Mouse (Mus musculus): ENCODE measurements at regions not wholly inside any gene's neighbourhood (a gene's known extent, or its start where the extent isn't known, plus 50 kb on each side); places are given as distances from the start of the nearest gene placed in this dataset.

GRCm38 (mm10) chr13:84565644-84566532 lies 343.8 kb downstream of the Tmem161b start:
- 84% methylated on average over 11 of the region's 11 CpGs for WGBS
- H3K9me3 ChIP-seq = no peaks in the 10 kb centered on the region
- no peaks in the 10 kb centered on the region for H3K27me3 ChIP-seq (ENCODE audit: poor library complexity, severe bottlenecking)
- DNase-seq (ENCODE audit: extremely low spot score, low spot score) = no peak
- no peaks in the 10 kb centered on the region for H3K36me3 ChIP-seq (replicated peaks)
- H3K4me1 ChIP-seq = peaks cover 40% of the 10 kb centered on the region
- H3K27ac ChIP-seq = peak overlapping the region; percentile 72
- no peak overlapping the region for H3K4me3 ChIP-seq

DNA sequence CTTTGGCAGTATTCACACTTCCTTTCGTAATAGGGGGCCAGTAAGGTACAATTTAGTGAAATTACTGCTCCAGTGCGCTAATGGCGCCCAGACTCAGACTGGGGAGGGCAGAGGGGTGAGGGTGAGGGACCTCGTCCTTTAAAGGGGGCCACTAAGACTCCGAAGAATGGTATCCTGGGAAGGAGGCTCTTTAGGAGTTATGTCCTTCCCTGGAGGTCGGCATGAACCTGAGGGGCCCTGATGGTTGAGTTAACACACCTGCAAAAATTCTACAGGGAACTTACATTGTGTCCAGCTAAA lies 344.4 kb downstream of the Tmem161b start:
- 72% methylated on average over 6 of the region's 6 CpGs for WGBS
- no peaks in the 10 kb centered on the region for H3K9me3 ChIP-seq
- H3K36me3 ChIP-seq (replicated peaks) = no peaks in the 10 kb centered on the region
- H3K4me3 ChIP-seq = no peak overlapping the region
- H3K27me3 ChIP-seq (ENCODE audit: poor library complexity, severe bottlenecking) = no peaks in the 10 kb centered on the region
- DNase-seq (ENCODE audit: extremely low spot score, low spot score) = no peak
- peaks cover 43% of the 10 kb centered on the region for H3K4me1 ChIP-seq
- H3K27ac ChIP-seq = peak overlapping the region; percentile 72; the same call in 1 of the 2 replicates

DNA sequence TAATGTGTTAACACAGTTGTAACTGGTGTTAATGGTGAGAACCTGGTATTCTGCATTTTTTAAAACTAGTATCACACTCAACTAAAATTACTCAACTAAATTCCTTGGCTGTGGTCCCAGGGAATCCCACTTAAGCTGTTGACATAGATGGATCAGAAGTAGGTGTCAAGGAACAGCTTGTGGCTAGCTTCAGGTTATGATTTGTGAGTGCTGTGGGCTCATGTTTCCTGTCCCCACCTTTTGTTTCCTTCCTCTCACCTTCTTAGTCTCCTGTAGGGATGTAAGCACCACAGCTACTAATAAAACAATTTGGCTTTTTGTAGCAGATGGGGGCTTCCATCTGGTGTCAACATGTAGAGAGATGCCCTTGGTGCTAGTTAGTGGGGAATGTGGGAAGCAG lies 347.3 kb downstream of the Tmem161b start:
- H3K9me3 ChIP-seq = no peaks in the 10 kb centered on the region
- DNase-seq (ENCODE audit: extremely low spot score, low spot score) = no peak
- peak overlapping the region; percentile 84 for H3K27ac ChIP-seq
- no peak overlapping the region for H3K4me3 ChIP-seq
- H3K36me3 ChIP-seq (replicated peaks) = no peaks in the 10 kb centered on the region
- H3K27me3 ChIP-seq (ENCODE audit: poor library complexity, severe bottlenecking) = no peaks in the 10 kb centered on the region
- peaks cover 61% of the 10 kb centered on the region for H3K4me1 ChIP-seq

GRCm38 (mm10) chr13:84570206-84570605 lies 348.1 kb downstream of the Tmem161b start:
- Histone ChIP-seq H3K9me3 (no peaks in the 10 kb centered on the region), H3K27me3 (ENCODE audit: poor library complexity, severe bottlenecking) (no peaks in the 10 kb centered on the region), H3K27ac (peak overlapping the region; percentile 84), H3K4me3 (no peak overlapping the region), H3K36me3 (replicated peaks) (no peaks in the 10 kb centered on the region), H3K4me1 (peaks cover 53% of the 10 kb centered on the region)
- no peak for DNase-seq (ENCODE audit: extremely low spot score, low spot score)
- WGBS = 72% methylated on average over 2 of the region's 2 CpGs

DNA sequence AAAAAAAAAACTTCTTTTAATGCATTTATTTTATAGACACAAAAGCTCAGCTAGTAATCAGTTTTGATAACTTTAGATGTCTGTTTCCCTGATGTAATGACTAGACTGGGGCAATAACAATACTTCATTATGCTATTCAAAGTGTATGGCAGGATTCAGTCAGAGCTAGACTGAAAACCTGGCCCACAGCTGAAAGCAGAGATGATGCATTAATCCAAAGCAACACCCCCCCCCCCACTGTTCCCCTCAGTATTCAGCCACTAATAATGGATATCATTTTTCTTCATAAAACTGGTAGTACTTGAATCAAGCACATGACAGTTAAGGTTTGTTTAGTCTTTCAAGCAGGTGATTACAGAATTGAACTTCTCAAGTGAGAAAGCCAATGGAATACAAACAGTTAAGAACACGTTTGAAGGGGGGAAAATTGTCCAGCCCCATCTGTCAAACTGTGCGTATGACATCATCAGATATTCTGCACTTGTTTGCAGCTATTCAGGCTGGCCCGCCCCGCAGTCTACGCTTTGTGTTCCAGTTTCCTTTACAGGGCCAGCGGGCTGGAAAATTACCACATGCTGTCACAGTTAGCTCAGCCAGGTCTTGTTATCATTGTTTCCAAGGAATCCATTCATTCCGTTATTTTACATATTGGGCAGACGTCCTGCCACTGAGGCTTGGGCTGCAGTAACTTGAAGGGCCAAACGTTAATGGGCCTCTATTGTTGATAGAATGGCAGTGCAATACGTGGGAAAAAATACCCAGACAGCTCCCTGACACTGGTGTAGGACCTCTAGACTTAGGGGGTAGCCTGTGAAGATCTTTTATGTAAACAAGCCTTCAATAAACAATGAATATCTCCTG lies 349.1 kb downstream of the Tmem161b start:
- no peak overlapping the region; the same call in 1 of the 2 replicates for H3K4me3 ChIP-seq
- no peaks in the 10 kb centered on the region for H3K36me3 ChIP-seq (replicated peaks)
- no peaks in the 10 kb centered on the region for H3K27me3 ChIP-seq (ENCODE audit: poor library complexity, severe bottlenecking)
- DNase-seq (ENCODE audit: extremely low spot score, low spot score) = peak; percentile 93
- WGBS = 12% methylated on average over 10 of the region's 10 CpGs
- H3K4me1 ChIP-seq = peaks cover 43% of the 10 kb centered on the region
- H3K9me3 ChIP-seq = no peaks in the 10 kb centered on the region; the same call in 1 of the 2 replicates
- peak overlapping the region; percentile 84 for H3K27ac ChIP-seq

DNA sequence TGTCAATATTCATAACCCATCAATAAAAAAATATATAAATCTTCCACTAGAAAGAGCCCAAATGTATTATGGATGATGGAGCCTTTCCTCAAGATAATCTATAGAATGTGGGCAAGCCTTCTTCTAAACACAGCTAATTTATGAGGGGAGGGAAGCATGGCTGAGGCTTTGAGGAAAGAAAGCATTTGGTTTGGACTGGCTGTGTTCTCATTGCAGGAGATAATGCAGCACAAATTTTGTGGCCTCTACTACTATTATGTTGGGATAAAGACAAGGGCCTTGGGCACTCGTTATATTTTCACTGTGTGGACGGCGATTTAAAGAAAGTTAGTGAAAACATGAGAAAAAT lies 349.7 kb downstream of the Tmem161b start:
- H3K4me1 ChIP-seq = peaks cover 40% of the 10 kb centered on the region
- H3K27me3 ChIP-seq (ENCODE audit: poor library complexity, severe bottlenecking) = no peaks in the 10 kb centered on the region
- H3K36me3 ChIP-seq (replicated peaks) = no peaks in the 10 kb centered on the region
- H3K9me3 ChIP-seq = no peaks in the 10 kb centered on the region; the same call in 1 of the 2 replicates
- peak overlapping the region; percentile 84 for H3K27ac ChIP-seq
- H3K4me3 ChIP-seq = no peak overlapping the region
- no peak for DNase-seq (ENCODE audit: extremely low spot score, low spot score)
- WGBS = 47% methylated on average over 3 of the region's 3 CpGs

DNA sequence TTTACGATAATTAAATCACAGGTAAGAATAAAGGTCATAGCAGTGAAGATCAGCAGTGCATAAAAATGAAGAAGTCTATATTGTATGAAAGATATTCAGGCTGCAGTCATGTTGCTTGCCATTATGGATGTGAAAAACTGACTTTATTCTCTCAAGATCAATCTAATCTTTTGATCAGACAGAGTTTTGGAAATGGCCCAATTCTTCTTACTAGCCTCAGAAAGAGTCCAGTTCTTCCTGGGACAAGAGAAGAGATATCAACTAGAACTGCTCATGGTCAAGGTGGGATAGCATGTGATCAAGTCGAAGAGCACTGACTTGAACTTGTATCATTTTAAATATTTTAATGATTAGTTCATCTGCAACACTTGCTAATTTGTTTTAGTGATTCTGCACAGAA lies 350.1 kb downstream of the Tmem161b start:
- Histone ChIP-seq H3K27me3 (ENCODE audit: poor library complexity, severe bottlenecking) (no peaks in the 10 kb centered on the region), H3K27ac (peak overlapping the region; percentile 84), H3K9me3 (no peaks in the 10 kb centered on the region; the same call in 1 of the 2 replicates), H3K36me3 (replicated peaks) (no peaks in the 10 kb centered on the region), H3K4me1 (peaks cover 40% of the 10 kb centered on the region), H3K4me3 (no peak overlapping the region)
- WGBS = 75% methylated on average over 2 of the region's 2 CpGs
- no peak for DNase-seq (ENCODE audit: extremely low spot score, low spot score)

DNA sequence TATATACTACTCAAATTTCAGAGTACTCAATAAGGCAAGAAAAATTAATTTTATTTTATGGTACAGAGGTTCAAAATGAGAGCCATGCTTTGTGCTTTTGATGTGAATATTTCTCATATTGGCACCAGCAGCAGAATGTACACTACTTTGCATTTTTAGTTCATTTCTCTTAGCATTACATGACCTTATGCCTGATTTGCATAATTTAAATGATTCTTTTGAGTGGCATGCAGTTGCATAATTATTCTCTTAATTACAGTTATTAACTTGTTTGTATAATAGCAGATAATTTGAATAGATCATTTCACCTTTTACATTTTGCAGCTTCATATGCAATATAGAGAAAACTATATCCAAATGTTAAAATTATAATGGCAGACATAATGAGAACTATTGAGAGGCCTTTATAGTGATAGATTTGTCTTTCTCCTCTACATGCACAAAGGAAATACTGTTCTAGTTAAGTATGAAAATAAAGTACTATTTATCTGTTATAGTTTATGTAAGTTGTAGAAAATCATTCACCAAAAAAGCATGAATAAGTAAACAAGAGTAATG lies 374.6 kb downstream of the Tmem161b start:
- DNase-seq (ENCODE audit: extremely low spot score, low spot score) = no peak
- no peaks in the 10 kb centered on the region for H3K9me3 ChIP-seq
- H3K36me3 ChIP-seq (replicated peaks) = no peaks in the 10 kb centered on the region
- no peak overlapping the region for H3K4me3 ChIP-seq
- no peaks in the 10 kb centered on the region for H3K27me3 ChIP-seq (ENCODE audit: poor library complexity, severe bottlenecking)
- no peak overlapping the region for H3K27ac ChIP-seq
- no peaks in the 10 kb centered on the region for H3K4me1 ChIP-seq

DNA sequence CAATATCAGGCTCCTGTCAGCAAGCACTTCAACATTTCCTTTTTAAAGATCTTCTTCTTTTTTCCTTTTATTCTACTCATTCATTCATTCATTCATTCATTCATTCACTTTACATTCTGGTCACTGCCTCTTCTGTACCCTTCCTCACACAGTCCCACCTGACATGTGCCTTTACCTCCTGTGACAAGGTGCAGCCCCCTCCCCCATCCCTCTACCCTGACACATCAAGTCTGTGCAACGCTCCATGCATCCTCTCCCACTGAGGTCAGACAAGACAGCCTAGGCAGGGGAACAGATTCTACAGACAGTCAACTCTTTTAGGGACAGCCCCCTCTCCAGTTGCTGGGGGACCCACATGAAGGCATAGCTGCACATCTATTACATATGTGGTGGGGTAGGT lies 380.5 kb downstream of the Tmem161b start:
- Histone ChIP-seq H3K27ac (no peak overlapping the region), H3K27me3 (ENCODE audit: poor library complexity, severe bottlenecking) (no peaks in the 10 kb centered on the region), H3K36me3 (replicated peaks) (no peaks in the 10 kb centered on the region), H3K4me1 (no peaks in the 10 kb centered on the region), H3K9me3 (peaks cover 10% of the 10 kb centered on the region; the same call in 1 of the 2 replicates), H3K4me3 (no peak overlapping the region)
- 74% methylated on average over 1 of the region's 1 CpGs for WGBS
- no peak for DNase-seq (ENCODE audit: extremely low spot score, low spot score)

DNA sequence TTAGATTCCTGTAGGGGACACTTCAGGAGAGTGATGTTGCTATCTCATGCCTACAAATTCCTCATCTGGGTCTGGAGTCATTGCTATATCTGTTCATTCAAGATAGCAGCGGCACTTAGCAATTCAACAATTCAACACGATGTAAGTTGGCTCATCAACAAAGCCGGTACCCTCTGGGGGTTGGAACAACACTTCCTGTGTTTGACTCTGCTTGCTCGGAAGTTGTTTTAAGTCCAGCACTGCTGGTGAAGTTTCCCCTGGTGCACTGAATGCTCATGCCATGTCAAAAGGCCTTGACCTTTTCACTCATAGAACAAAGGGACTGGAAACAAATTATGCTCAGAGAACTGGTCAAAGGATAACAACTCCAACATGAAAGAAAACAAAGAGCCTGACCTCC lies 390.4 kb downstream of the Tmem161b start:
- Histone ChIP-seq H3K4me3 (no peak overlapping the region), H3K27me3 (ENCODE audit: poor library complexity, severe bottlenecking) (peaks cover 25% of the 10 kb centered on the region), H3K27ac (peak overlapping the region; percentile 56), H3K36me3 (replicated peaks) (no peaks in the 10 kb centered on the region), H3K9me3 (no peaks in the 10 kb centered on the region), H3K4me1 (peaks cover 14% of the 10 kb centered on the region)
- DNase-seq (ENCODE audit: extremely low spot score, low spot score) = peak; percentile 21
- 16% methylated on average over 4 of the region's 4 CpGs for WGBS

DNA sequence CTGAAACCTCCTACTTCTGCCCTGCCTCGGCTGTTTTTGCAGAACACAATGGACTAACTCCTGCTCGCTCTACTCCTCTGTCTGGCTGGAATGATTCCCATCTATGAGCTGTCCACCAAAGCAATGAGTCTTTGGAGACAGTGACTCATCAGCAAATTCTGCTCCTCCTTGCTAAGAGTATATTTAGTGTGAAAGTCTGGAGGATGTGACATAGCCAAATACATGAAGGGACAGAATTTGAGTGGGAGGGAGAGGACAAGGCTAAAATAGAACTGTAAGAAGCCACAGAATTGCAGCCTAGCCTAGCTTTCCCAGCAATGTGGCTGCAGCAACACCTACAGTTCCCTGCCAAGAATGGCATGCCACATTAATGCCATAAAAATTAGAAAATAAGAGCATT lies 390.9 kb downstream of the Tmem161b start:
- H3K4me3 ChIP-seq = no peak overlapping the region
- no peaks in the 10 kb centered on the region for H3K9me3 ChIP-seq
- DNase-seq (ENCODE audit: extremely low spot score, low spot score) = no peak
- peak overlapping the region; percentile 56; the same call in 1 of the 2 replicates for H3K27ac ChIP-seq
- H3K4me1 ChIP-seq = peaks cover 14% of the 10 kb centered on the region
- 30% methylated on average over 2 of the region's 2 CpGs for WGBS
- H3K36me3 ChIP-seq (replicated peaks) = no peaks in the 10 kb centered on the region
- H3K27me3 ChIP-seq (ENCODE audit: poor library complexity, severe bottlenecking) = peaks cover 25% of the 10 kb centered on the region

DNA sequence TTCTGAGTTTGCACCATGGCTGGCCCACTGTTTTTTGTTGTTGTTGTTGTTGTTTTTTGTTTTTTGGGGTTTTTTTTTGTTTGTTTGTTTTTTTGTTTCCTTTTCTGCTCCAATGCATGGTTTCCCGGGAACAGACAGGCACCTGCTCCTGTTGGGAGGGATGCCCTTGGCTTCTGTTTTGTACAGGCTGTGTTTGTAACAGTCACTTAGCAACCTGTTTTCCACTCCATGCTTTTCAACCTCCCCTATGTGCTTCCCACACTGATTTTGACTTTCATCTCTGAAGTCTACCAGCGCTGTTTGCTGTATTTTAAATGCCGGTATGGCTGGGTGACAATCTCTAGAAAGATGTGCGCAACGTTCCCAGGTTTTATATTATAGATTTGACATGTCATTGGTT lies 402.6 kb downstream of the Tmem161b start:
- DNase-seq (ENCODE audit: extremely low spot score, low spot score) = no peak
- H3K4me3 ChIP-seq = no peak overlapping the region
- H3K27ac ChIP-seq = peak overlapping the region; percentile 66
- H3K36me3 ChIP-seq (replicated peaks) = no peaks in the 10 kb centered on the region
- H3K9me3 ChIP-seq = no peaks in the 10 kb centered on the region
- WGBS = 88% methylated on average over 5 of the region's 5 CpGs
- peaks cover 20% of the 10 kb centered on the region for H3K4me1 ChIP-seq
- H3K27me3 ChIP-seq (ENCODE audit: poor library complexity, severe bottlenecking) = peaks cover under 1% of the 10 kb centered on the region; the same call in 1 of the 2 replicates

GRCm38 (mm10) chr13:84625527-84625926 lies 403.4 kb downstream of the Tmem161b start:
- Histone ChIP-seq H3K27ac (peak overlapping the region; percentile 66; the same call in 1 of the 2 replicates), H3K27me3 (ENCODE audit: poor library complexity, severe bottlenecking) (peaks cover 4% of the 10 kb centered on the region; the same call in 1 of the 2 replicates), H3K9me3 (no peaks in the 10 kb centered on the region), H3K36me3 (replicated peaks) (no peaks in the 10 kb centered on the region), H3K4me1 (peaks cover 20% of the 10 kb centered on the region), H3K4me3 (no peak overlapping the region)
- DNase-seq (ENCODE audit: extremely low spot score, low spot score) = no peak
- WGBS = 55% methylated on average over 1 of the region's 1 CpGs

Data from forebrain, embryonic 10.5 days (tissue).